Mouse (Mus musculus): ENCODE data around the gene Zp2. TPM values are rescaled to one million over a fixed set of nuclear protein-coding genes. Genes with fewer than 3 reads are reported as not detected.
A peak's percentile ranks its signal among the peaks of the same experiment; 100 is the strongest.

Gene Zp2
- polyA plus RNA-seq, 1 experiment, result not detected

DNA sequence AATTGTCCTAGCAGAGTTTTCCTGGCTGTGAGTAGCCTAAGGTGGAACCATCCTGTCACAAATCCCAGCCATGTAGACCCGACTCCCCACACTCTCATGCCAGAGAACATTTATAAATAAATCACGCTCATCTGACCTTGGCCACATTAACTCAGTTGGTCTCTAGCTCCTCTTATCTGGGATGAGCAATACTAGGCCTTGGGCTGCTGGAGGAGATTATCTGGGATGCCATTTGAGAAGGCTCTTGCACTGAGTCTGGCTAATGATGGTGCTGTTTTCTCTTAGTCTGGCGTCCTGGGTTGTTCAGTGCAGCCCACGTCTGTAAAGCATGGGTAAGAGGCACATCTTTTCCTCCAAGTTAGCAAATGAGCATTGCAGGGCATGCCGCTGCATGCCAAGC lies 35.4 kb downstream of the Zp2 start:
- TF ChIP-seq CTCF (IDR thresholded peaks at IDR 0.05; ENCODE audit: borderline replicate concordance, insufficient read depth, low read length) (no peak), POLR2A (IDR thresholded peaks at IDR 0.05; ENCODE audit: low read depth, low read length) (no peak)
- Histone ChIP-seq H3K4me1 (ENCODE audit: control insufficient read depth, insufficient read depth, low read length) (no peaks in the 10 kb centered on the region; the same call in 1 of the 2 replicates), H3K4me3 (ENCODE audit: insufficient read depth, low read length) (no peak overlapping the region), H3K27ac (ENCODE audit: insufficient read depth, low read length) (no peak overlapping the region)

- Histone ChIP-seq H3K27ac (ENCODE audit: insufficient read depth, low read length) (no peak overlapping the region), H3K4me3 (ENCODE audit: insufficient read depth, low read length) (no peak overlapping the region), H3K4me1 (ENCODE audit: control insufficient read depth, insufficient read depth, low read length) (peaks cover 2% of the 10 kb centered on the region)
- TF ChIP-seq CTCF (IDR thresholded peaks at IDR 0.05; ENCODE audit: borderline replicate concordance, insufficient read depth, low read length) (no peak), POLR2A (IDR thresholded peaks at IDR 0.05; ENCODE audit: low read depth, low read length) (no peak)
These were observed 38.7 kb downstream of the Zp2 start for GRCm38 (mm10) chr7:120106356-120106755.

GRCm38 (mm10) chr7:120104975-120105374 lies 40.1 kb downstream of the Zp2 start:
- Histone ChIP-seq H3K4me3 (ENCODE audit: insufficient read depth, low read length) (no peak overlapping the region), H3K4me1 (ENCODE audit: control insufficient read depth, insufficient read depth, low read length) (peaks cover 2% of the 10 kb centered on the region), H3K27ac (ENCODE audit: insufficient read depth, low read length) (no peak overlapping the region)
- no peak for TF ChIP-seq POLR2A (IDR thresholded peaks at IDR 0.05; ENCODE audit: low read depth, low read length)
- TF ChIP-seq CTCF (IDR thresholded peaks at IDR 0.05; ENCODE audit: borderline replicate concordance, insufficient read depth, low read length), result no peak

GRCm38 (mm10) chr7:120103019-120103567 lies 42.0 kb downstream of the Zp2 start:
- Histone ChIP-seq H3K4me1 (ENCODE audit: control insufficient read depth, insufficient read depth, low read length) (peaks cover 2% of the 10 kb centered on the region), H3K27ac (ENCODE audit: insufficient read depth, low read length) (no peak overlapping the region), H3K4me3 (ENCODE audit: insufficient read depth, low read length) (peak overlapping the region; percentile 71)
- TF ChIP-seq CTCF (IDR thresholded peaks at IDR 0.05; ENCODE audit: borderline replicate concordance, insufficient read depth, low read length) (no peak), POLR2A (IDR thresholded peaks at IDR 0.05; ENCODE audit: low read depth, low read length) (peak; percentile 47)

- H3K27ac ChIP-seq (ENCODE audit: insufficient read depth, low read length), result no peak within 1 kb of the TSS
- H3K4me1 ChIP-seq (ENCODE audit: control insufficient read depth, insufficient read depth, low read length), result peaks cover 2% of the 10 kb centered on the region
- H3K4me3 ChIP-seq (ENCODE audit: insufficient read depth, low read length), result peak within 1 kb of the TSS; percentile 71
- TF ChIP-seq POLR2A (IDR thresholded peaks at IDR 0.05; ENCODE audit: low read depth, low read length), result peak; percentile 85
- TF ChIP-seq CTCF (IDR thresholded peaks at IDR 0.05; ENCODE audit: borderline replicate concordance, insufficient read depth, low read length), result no peak
These were observed 42.7 kb downstream of the Zp2 start, which contains the start of gene Tmem159 for GRCm38 (mm10) chr7:120102164-120102972. Gene Tmem159, plus strand, starts transcription at chr7:120102353.

DNA sequence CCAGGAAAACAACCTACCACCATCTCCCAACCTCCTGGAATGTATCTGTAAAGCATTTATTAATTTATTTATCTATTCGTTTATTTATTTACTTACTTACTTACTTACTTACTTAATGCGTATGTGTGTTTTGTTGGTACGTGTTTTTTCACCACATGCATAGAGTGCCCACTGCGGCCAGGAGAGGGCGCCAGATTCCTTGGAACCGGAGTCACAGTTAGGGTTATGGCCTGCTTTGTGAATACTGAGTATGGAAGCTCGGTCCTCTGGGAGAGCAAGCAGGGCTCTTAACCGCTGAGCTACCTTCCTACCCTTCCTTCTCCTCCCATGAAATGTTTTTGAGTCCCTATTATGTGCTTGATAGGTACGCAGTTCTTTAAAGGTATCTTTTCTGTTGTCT lies 46.7 kb downstream of the Zp2 start:
- Histone ChIP-seq H3K4me1 (ENCODE audit: control insufficient read depth, insufficient read depth, low read length) (no peaks in the 10 kb centered on the region; the same call in 1 of the 2 replicates), H3K27ac (ENCODE audit: insufficient read depth, low read length) (no peak overlapping the region)
- TF ChIP-seq POLR2A (IDR thresholded peaks at IDR 0.05; ENCODE audit: low read depth, low read length) (no peak), CTCF (IDR thresholded peaks at IDR 0.05; ENCODE audit: borderline replicate concordance, insufficient read depth, low read length) (peak; percentile 62)

DNA sequence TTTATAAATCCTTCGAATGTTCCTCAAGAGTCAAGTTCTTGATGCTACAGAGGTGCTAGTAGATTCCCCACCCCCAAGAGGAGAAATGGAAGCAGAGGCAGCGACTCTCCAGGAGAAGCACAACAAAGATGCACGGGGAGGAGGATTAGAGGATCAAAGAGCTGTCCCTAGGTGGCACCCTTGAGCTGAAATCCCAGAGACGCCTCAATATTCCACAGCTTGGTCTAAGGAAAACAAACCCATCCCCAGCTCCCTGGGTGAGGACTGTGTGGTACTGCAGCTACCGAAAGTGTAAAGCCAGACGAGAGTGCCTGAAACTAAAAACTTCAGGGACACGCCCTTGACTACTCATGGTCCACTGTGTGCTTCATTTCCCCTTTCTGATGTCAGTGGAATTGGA lies 47.2 kb downstream of the Zp2 start:
- H3K4me3 ChIP-seq (ENCODE audit: insufficient read depth, low read length), result no peak overlapping the region
- H3K4me1 ChIP-seq (ENCODE audit: control insufficient read depth, insufficient read depth, low read length), result no peaks in the 10 kb centered on the region
- H3K27ac ChIP-seq (ENCODE audit: insufficient read depth, low read length), result no peak overlapping the region
- no peak for TF ChIP-seq POLR2A (IDR thresholded peaks at IDR 0.05; ENCODE audit: low read depth, low read length)
- TF ChIP-seq CTCF (IDR thresholded peaks at IDR 0.05; ENCODE audit: borderline replicate concordance, insufficient read depth, low read length), result no peak

More for the DNA sequence above, 46.7 kb downstream of the Zp2 start:
- H3K4me3 ChIP-seq (ENCODE audit: insufficient read depth, low read length), result no peak overlapping the region

- H3K4me1 ChIP-seq (ENCODE audit: control insufficient read depth, insufficient read depth, low read length), result no peaks in the 10 kb centered on the region
- TF ChIP-seq CTCF (IDR thresholded peaks at IDR 0.05; ENCODE audit: borderline replicate concordance, insufficient read depth, low read length) (no peak), POLR2A (IDR thresholded peaks at IDR 0.05; ENCODE audit: low read depth, low read length) (no peak)
- no peak within 1 kb of the TSS for H3K27ac ChIP-seq (ENCODE audit: insufficient read depth, low read length)
- no peak within 1 kb of the TSS for H3K4me3 ChIP-seq (ENCODE audit: insufficient read depth, low read length)
These were observed 49.9 kb downstream of the Zp2 start, which contains the start of gene Dnah3 for GRCm38 (mm10) chr7:120095180-120095579. Gene Dnah3, minus strand, starts transcription at chr7:120095280.

DNA sequence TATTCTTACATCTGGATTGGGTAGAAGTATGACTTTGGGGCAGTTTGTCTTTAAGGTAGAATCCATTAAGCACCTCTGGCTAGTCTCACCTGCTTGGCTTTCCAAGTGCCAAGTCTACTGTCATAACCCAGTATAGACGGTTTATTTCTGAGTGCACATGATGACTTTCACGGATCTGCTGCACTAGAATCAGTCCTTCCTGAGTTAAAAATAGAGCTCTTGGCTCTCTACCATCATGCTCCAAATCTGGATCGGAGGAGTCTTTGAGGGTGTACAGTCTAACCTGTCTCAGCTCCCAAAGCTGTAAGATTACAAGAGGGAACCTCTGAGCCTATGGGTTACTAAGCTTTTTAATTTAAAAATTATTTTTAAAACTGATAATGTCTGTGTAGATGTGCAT lies 50.9 kb downstream of the Zp2 start:
- TF ChIP-seq CTCF (IDR thresholded peaks at IDR 0.05; ENCODE audit: borderline replicate concordance, insufficient read depth, low read length), result no peak
- no peak for TF ChIP-seq POLR2A (IDR thresholded peaks at IDR 0.05; ENCODE audit: low read depth, low read length)
- Histone ChIP-seq H3K4me1 (ENCODE audit: control insufficient read depth, insufficient read depth, low read length) (no peaks in the 10 kb centered on the region), H3K27ac (ENCODE audit: insufficient read depth, low read length) (no peak overlapping the region), H3K4me3 (ENCODE audit: insufficient read depth, low read length) (no peak overlapping the region)

DNA sequence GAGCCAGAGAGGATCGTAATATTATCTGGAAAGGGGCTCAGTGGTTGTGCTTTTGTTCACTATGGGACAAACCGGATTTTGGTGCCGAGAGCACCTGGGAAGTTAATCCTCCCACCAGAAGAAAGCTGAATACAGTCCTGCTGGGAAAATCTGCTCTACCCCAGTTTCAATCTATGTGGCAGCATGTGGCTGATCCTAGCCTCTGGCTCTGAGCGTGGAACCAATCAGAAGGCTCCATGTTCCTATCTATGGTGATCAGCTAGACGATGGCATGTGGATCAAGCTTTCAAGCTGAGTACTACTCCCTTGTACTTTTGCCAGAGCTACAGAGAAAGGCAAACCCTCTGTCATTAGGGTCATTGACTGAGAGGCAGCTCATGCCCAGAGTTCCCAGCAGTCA lies 52.1 kb downstream of the Zp2 start:
- Histone ChIP-seq H3K4me3 (ENCODE audit: insufficient read depth, low read length) (no peak overlapping the region), H3K4me1 (ENCODE audit: control insufficient read depth, insufficient read depth, low read length) (no peaks in the 10 kb centered on the region), H3K27ac (ENCODE audit: insufficient read depth, low read length) (no peak overlapping the region)
- TF ChIP-seq CTCF (IDR thresholded peaks at IDR 0.05; ENCODE audit: borderline replicate concordance, insufficient read depth, low read length), result no peak
- TF ChIP-seq POLR2A (IDR thresholded peaks at IDR 0.05; ENCODE audit: low read depth, low read length), result no peak
